9 mouse cellular contexts compared by ENCODE assay signal in the genomic region with DNA sequence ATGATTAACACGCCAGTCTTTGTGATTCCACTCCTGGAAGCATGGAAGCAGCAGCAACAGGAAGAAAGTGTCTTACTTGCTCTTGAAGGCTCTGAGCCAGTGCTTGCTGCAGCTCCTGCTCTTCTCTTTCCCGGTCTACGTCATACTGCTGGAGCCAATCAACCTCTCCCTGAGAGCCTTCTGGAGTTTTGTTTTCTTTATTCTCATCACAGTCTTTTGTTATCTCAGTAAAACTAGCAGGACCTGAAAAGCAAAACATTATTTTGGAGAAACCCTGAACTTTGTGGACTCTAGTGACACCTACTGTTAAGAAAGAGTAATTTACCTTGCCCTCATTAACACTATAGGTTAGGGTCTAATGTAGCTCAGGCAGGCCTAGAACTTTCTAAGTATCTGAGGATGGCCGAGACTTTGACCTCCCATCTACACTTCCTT. TPM values are rescaled to one million over a fixed set of nuclear protein-coding genes. Genes with fewer than 3 reads are reported as not detected.
A peak's percentile ranks its signal among the peaks of the same experiment; 100 is the strongest.
DNase-seq lines count a peak whose midpoint lies in the region; ATAC-seq and TF ChIP-seq lines count a peak whose summit lies in the region.
"Had no signal": no experiment of that assay in that cellular context is flagged by ENCODE, and none has a peak within 500 bp of the region (broad histone marks: within the 10 kb centered on the region; RNA-seq: fewer than 3 reads in every experiment).

No protein-coding gene starts in this region.

- no peak overlapping the region for H3K4me2 ChIP-seq in midbrain, embryonic 14.5 days (ENCODE audit: low read length)
- no peak overlapping the region for H3K4me2 ChIP-seq in midbrain, embryonic 13.5 days (replicated peaks)
- H3K4me2 ChIP-seq in forebrain, postnatal 0 days (ENCODE audit: low read depth) = no peak overlapping the region
- H3K4me2 ChIP-seq: limb, embryonic 12.5 days had no signal

- H3K27me3 ChIP-seq in midbrain, embryonic 14.5 days (ENCODE audit: control insufficient read depth, insufficient read depth, low read length) = no peaks in the 10 kb centered on the region
- no peaks in the 10 kb centered on the region for H3K27me3 ChIP-seq in midbrain, embryonic 13.5 days
- H3K27me3 ChIP-seq in forebrain, postnatal 0 days (ENCODE audit: insufficient read depth, low read length) = no peaks in the 10 kb centered on the region
- H3K27me3 ChIP-seq: limb, embryonic 12.5 days had no signal

- peak; percentile 30 to 78 for DNase-seq in adrenal gland, adult (ENCODE audit: inconsistent age in 2 of 2, low spot score in 1 of 2)
- DNase-seq in adrenal gland, adult 18-20 months (ENCODE audit: low spot score in 2 of 2) = no peak
- DNase-seq in midbrain, embryonic 14.5 days = peak; percentile 72
- peak; percentile 47 for DNase-seq in forebrain, postnatal 0 days
- peak; percentile 72 for DNase-seq in kidney, adult 9 months
- peak; percentile 39 for DNase-seq in retina, adult 2 months (ENCODE audit: low read depth, low spot score)
- no peak for DNase-seq in ovary, postnatal 10 days (ENCODE audit: low spot score)

- no peak overlapping the region for H3K27ac ChIP-seq in midbrain, embryonic 14.5 days (replicated peaks; ENCODE audit: low read depth, low read length)
- no peak overlapping the region for H3K27ac ChIP-seq in midbrain, embryonic 13.5 days
- no peak overlapping the region for H3K27ac ChIP-seq in forebrain, postnatal 0 days (ENCODE audit: low read depth, low read length)
- H3K27ac ChIP-seq: limb, embryonic 12.5 days had no signal

- peaks cover 61% of the 10 kb centered on the region for H3K36me3 ChIP-seq in midbrain, embryonic 14.5 days (ENCODE audit: control insufficient read depth, insufficient read depth, low read length)
- H3K36me3 ChIP-seq in midbrain, embryonic 13.5 days = peaks cover 67% of the 10 kb centered on the region
- peaks cover 37% of the 10 kb centered on the region for H3K36me3 ChIP-seq in forebrain, postnatal 0 days (ENCODE audit: insufficient read depth)

- peak; percentile 65 for TF ChIP-seq CTCF in forebrain, postnatal 0 days (IDR thresholded peaks at IDR 0.05; ENCODE audit: low read depth)

- 72% methylated on average over 4 of the region's 4 CpGs for WGBS in midbrain, embryonic 14.5 days
- 77% methylated on average over 4 of the region's 4 CpGs for WGBS in midbrain, embryonic 13.5 days
- 43% methylated on average over 4 of the region's 4 CpGs for WGBS in forebrain, postnatal 0 days

- ATAC-seq in midbrain, embryonic 14.5 days (ENCODE audit: low FRiP score, low TSS enrichment) = no peak
- ATAC-seq in midbrain, embryonic 13.5 days = no peak
- peak; percentile 85 for ATAC-seq in forebrain, postnatal 0 days

- H3K9me3 ChIP-seq in midbrain, embryonic 14.5 days (ENCODE audit: control insufficient read depth, low read length) = no peaks in the 10 kb centered on the region
- H3K9me3 ChIP-seq in midbrain, embryonic 13.5 days = no peaks in the 10 kb centered on the region
- no peaks in the 10 kb centered on the region for H3K9me3 ChIP-seq in forebrain, postnatal 0 days (ENCODE audit: low read length)
- H3K9me3 ChIP-seq: limb, embryonic 12.5 days had no signal

- no peaks in the 10 kb centered on the region for H3K4me1 ChIP-seq in midbrain, embryonic 14.5 days (ENCODE audit: control insufficient read depth, insufficient read depth, low read length)
- no peaks in the 10 kb centered on the region for H3K4me1 ChIP-seq in midbrain, embryonic 13.5 days (replicated peaks)
- no peaks in the 10 kb centered on the region for H3K4me1 ChIP-seq in forebrain, postnatal 0 days (ENCODE audit: insufficient read depth)
- H3K4me1 ChIP-seq: limb, embryonic 12.5 days had no signal

- no peak overlapping the region for H3K9ac ChIP-seq in midbrain, embryonic 14.5 days (replicated peaks; ENCODE audit: low read length)
- no peak overlapping the region for H3K9ac ChIP-seq in midbrain, embryonic 13.5 days (replicated peaks)
- no peak overlapping the region for H3K9ac ChIP-seq in forebrain, postnatal 0 days
- H3K9ac ChIP-seq: limb, embryonic 12.5 days had no signal

- H3K4me3 ChIP-seq in midbrain, embryonic 14.5 days (replicated peaks; ENCODE audit: low read depth, low read length) = no peak overlapping the region
- no peak overlapping the region for H3K4me3 ChIP-seq in midbrain, embryonic 13.5 days (replicated peaks)
- H3K4me3 ChIP-seq in forebrain, postnatal 0 days (ENCODE audit: low read depth, low read length) = no peak overlapping the region
- H3K4me3 ChIP-seq: limb, embryonic 12.5 days had no signal

RNA-seq across cellular contexts. Expression of gene Vil1, which starts 43.5 kb away (rescaled TPM):
- 1 to 10 TPM; 1.8 to 1.9 TPM for total RNA-seq in adrenal gland, adult 18-20 months (2021)
- 0.09 and 0.30 TPM in 2 replicates for polyA plus RNA-seq in midbrain, embryonic 14.5 days (2014; fragmentation: Nextera tagmentation; extraction: Ambion mirVana)
- polyA plus RNA-seq in midbrain, embryonic 13.5 days (2015; fragmentation: Nextera tagmentation; extraction: Ambion mirVana) = 0.20 and 0.30 TPM in 2 replicates
- 0.71 and 0.77 TPM in 2 replicates for total RNA-seq in forebrain, postnatal 0 days (2014; rRNA removed)
- polyA plus RNA-seq in forebrain, postnatal 0 days (2015; fragmentation: Nextera tagmentation; extraction: Ambion mirVana) = 0.15 and 0.27 TPM in 2 replicates

RNA-seq across cellular contexts. Expression of gene Cnot9, which starts 53.2 kb away (rescaled TPM):
- 10 to 100 TPM; 22.9 to 25.8 TPM for total RNA-seq in adrenal gland, adult 18-20 months (2021)
- polyA plus RNA-seq in midbrain, embryonic 14.5 days (2014; fragmentation: Nextera tagmentation; extraction: Ambion mirVana) = 48.5 and 56.0 TPM in 2 replicates
- polyA plus RNA-seq in midbrain, embryonic 13.5 days (2015; fragmentation: Nextera tagmentation; extraction: Ambion mirVana) = 57.7 and 58.3 TPM in 2 replicates
- total RNA-seq in forebrain, postnatal 0 days (2014; rRNA removed) = 32.2 and 39.1 TPM in 2 replicates
- polyA plus RNA-seq in forebrain, postnatal 0 days (2015; fragmentation: Nextera tagmentation; extraction: Ambion mirVana) = 49.0 and 52.3 TPM in 2 replicates

Comparison
In these comparisons a context has a peak if more than half of its experiments do, and no peak if none do; other contexts are left out.
1. DNase-seq: peak in adrenal gland, adult (2 of 2), midbrain, embryonic 14.5 days (single experiment), forebrain, postnatal 0 days (single experiment), kidney, adult 9 months (single experiment) and retina, adult 2 months (single experiment); none in adrenal gland, adult 18-20 months (0 of 2) and ovary, postnatal 10 days (single experiment).